Mouse (Mus musculus): ENCODE results near the gene Flnb.

DNA sequence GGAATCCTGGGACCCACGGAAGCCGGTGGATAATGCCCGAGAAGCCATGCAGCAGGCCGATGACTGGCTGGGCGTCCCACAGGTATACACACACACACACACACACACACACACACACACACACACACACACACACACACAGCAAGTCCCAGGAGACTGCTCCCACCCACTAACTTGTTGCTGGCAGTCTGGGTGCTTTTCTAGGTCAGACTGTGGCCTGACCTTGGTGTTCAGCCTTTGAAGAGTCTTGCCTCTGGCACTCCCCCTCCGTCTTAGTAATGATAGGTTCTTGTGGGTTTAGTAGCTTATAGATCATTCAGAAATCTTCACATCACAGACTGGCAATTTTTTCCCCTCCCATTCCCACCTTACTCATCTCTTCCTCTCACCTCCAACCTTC lies 52.0 kb downstream of the Flnb start:
- no peak for TF ChIP-seq TAL1 (conservative IDR thresholded peaks at IDR 0.05; ENCODE audit: low read depth, low read length)
- TF ChIP-seq CTCF (IDR thresholded peaks at IDR 0.05; ENCODE audit: low read depth, low read length): no peak
- no peak for TF ChIP-seq GATA1 (IDR thresholded peaks at IDR 0.05; ENCODE audit: borderline replicate concordance, low read length)
- no peak for TF ChIP-seq POLR2AphosphoS5 (IDR thresholded peaks at IDR 0.05; ENCODE audit: insufficient replicate concordance, low read depth, low read length)
- TF ChIP-seq GATA2 (IDR thresholded peaks at IDR 0.05; ENCODE audit: borderline replicate concordance, low read depth, low read length): no peak

Data from G1E (cell line).